ENCODE assay signal across 11 mouse cellular contexts in the genomic region with DNA sequence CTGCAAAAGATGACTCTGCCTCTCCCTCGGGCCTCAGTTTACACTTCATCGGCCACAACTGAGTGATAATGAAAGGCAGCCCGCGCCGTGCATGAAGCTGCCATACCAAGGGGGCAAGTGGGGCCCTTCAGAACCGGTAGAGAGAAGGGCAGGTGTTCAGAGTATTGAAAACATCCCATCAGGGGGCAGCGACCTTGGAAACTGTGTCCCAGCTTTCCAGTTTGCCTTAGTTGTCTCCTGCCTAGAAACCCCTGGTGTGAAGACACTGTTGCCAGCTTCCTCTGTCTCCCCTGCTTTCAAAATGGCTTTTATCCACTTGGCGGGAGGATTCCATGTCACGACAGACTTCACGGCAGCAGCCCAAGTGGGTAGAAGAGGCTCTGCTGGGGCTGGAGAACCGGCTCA. TPM values are rescaled to one million over a fixed set of nuclear protein-coding genes. Genes with fewer than 3 reads are reported as not detected.
DNase-seq lines count a peak whose midpoint lies in the region; ATAC-seq and TF ChIP-seq lines count a peak whose summit lies in the region.
"Had no signal": no experiment of that assay in that cellular context is flagged by ENCODE, and none has a peak within 500 bp of the region (broad histone marks: within the 10 kb centered on the region; RNA-seq: fewer than 3 reads in every experiment).

No protein-coding gene starts in this region.

- no peaks in the 10 kb centered on the region for H3K79me2 ChIP-seq in heart, adult 2 months (replicated peaks; ENCODE audit: control insufficient read depth, insufficient read depth, low read length)

- no peak for DNase-seq in heart, adult 2 months
- DNase-seq in ZHBTc4 (ENCODE audit: low read depth, low spot score): peak; percentile 35
- peak; percentile 84 for DNase-seq in midbrain, embryonic 11.5 days (ENCODE audit: low spot score, missing footprints)
- DNase-seq in ovary, adult 18-20 months (ENCODE audit: low spot score): no peak
- DNase-seq in MN1 (ENCODE audit: low spot score): no peak
- no peak for DNase-seq in layer of hippocampus, adult 18-20 months (ENCODE audit: low spot score in 2 of 2)
- DNase-seq: thymus, adult 18-20 months had no signal

- H3K4me1 ChIP-seq in heart, embryonic 15.5 days (replicated peaks): peaks cover 6% of the 10 kb centered on the region
- H3K4me1 ChIP-seq in heart, adult 2 months (ENCODE audit: control insufficient read depth, insufficient read depth, low read length): no peaks in the 10 kb centered on the region
- H3K4me1 ChIP-seq in forebrain, embryonic 13.5 days: peaks cover 6% of the 10 kb centered on the region
- H3K4me1 ChIP-seq in midbrain, embryonic 11.5 days (ENCODE audit: control insufficient read depth, insufficient read depth, low read length): no peaks in the 10 kb centered on the region

- peaks cover 27% of the 10 kb centered on the region for H3K27me3 ChIP-seq in heart, embryonic 15.5 days
- H3K27me3 ChIP-seq in heart, adult 2 months (ENCODE audit: control insufficient read depth, insufficient read depth, low read length): peaks cover 5% of the 10 kb centered on the region
- peaks cover 46% of the 10 kb centered on the region for H3K27me3 ChIP-seq in forebrain, embryonic 13.5 days
- no peaks in the 10 kb centered on the region for H3K27me3 ChIP-seq in midbrain, embryonic 11.5 days (ENCODE audit: control insufficient read depth, insufficient read depth, low read length)

- TF ChIP-seq POLR2A in heart, adult 2 months (IDR thresholded peaks at IDR 0.05; ENCODE audit: insufficient read depth, low read depth, low read length): no peak

- peak overlapping the region; percentile 62 for H3K4me2 ChIP-seq in heart, embryonic 15.5 days
- H3K4me2 ChIP-seq in forebrain, embryonic 13.5 days: peak overlapping the region; percentile 31
- H3K4me2 ChIP-seq in midbrain, embryonic 11.5 days: no peak overlapping the region

- H3K27ac ChIP-seq in heart, embryonic 15.5 days: no peak overlapping the region
- H3K27ac ChIP-seq in heart, adult 2 months: no peak overlapping the region
- no peak overlapping the region for H3K27ac ChIP-seq in forebrain, embryonic 13.5 days
- no peak overlapping the region for H3K27ac ChIP-seq in midbrain, embryonic 11.5 days (ENCODE audit: low read depth, low read length)

- 0 out of 2 replicates have a peak, but pooled peaks cover 9% of the 10 kb centered on the region for H3K9me3 ChIP-seq in heart, embryonic 15.5 days (replicated peaks)
- peaks cover 11% of the 10 kb centered on the region for H3K9me3 ChIP-seq in forebrain, embryonic 13.5 days (replicated peaks)
- peaks cover 4% of the 10 kb centered on the region; the same call in 1 of the 2 replicates for H3K9me3 ChIP-seq in midbrain, embryonic 11.5 days (ENCODE audit: control insufficient read depth, low read length)

- H3K9ac ChIP-seq in heart, embryonic 15.5 days: peak overlapping the region; percentile 7; the same call in 1 of the 2 replicates
- H3K9ac ChIP-seq in heart, adult 2 months (ENCODE audit: low read depth, low read length): no peak overlapping the region
- no peak overlapping the region for H3K9ac ChIP-seq in forebrain, embryonic 13.5 days
- no peak overlapping the region for H3K9ac ChIP-seq in midbrain, embryonic 11.5 days (ENCODE audit: low read length)

- 4% methylated on average over 11 of the region's 11 CpGs for WGBS in heart, embryonic 15.5 days
- 5% methylated on average over 11 of the region's 11 CpGs for WGBS in heart, adult 2 months
- 4% methylated on average over 11 of the region's 11 CpGs for WGBS in forebrain, embryonic 13.5 days
- 5% methylated on average over 11 of the region's 11 CpGs for WGBS in midbrain, embryonic 11.5 days

- no peak for ATAC-seq in heart, embryonic 15.5 days (replicated peaks; ENCODE audit: insufficient number of reproducible peaks, insufficient read depth, low FRiP score, low read depth)
- no peak for ATAC-seq in forebrain, embryonic 13.5 days
- ATAC-seq in midbrain, embryonic 11.5 days (ENCODE audit: low FRiP score): no peak
- ATAC-seq: CD4-positive, CD25-positive, alpha-beta regulatory T cell, adult 4 months had no signal

- no peak for TF ChIP-seq CTCF in heart, adult 2 months (IDR thresholded peaks at IDR 0.05)

- no peak for TF ChIP-seq EP300 in heart, adult 2 months (IDR thresholded peaks at IDR 0.05; ENCODE audit: insufficient read depth, low read depth, low read length)

- H3K36me3 ChIP-seq in heart, embryonic 15.5 days: no peaks in the 10 kb centered on the region
- H3K36me3 ChIP-seq in heart, adult 2 months (ENCODE audit: control insufficient read depth, insufficient read depth, low read length): no peaks in the 10 kb centered on the region
- H3K36me3 ChIP-seq in forebrain, embryonic 13.5 days (ENCODE audit: poor library complexity, severe bottlenecking): no peaks in the 10 kb centered on the region
- no peaks in the 10 kb centered on the region for H3K36me3 ChIP-seq in midbrain, embryonic 11.5 days (ENCODE audit: control insufficient read depth, insufficient read depth, low read length)

- intact Hi-C loops in heart, adult 2 months (cut with DNase I): no loop called here

- peak overlapping the region; percentile 29 for H3K4me3 ChIP-seq in heart, embryonic 15.5 days
- no peak overlapping the region for H3K4me3 ChIP-seq in heart, adult 2 months
- H3K4me3 ChIP-seq in forebrain, embryonic 13.5 days: 0 out of 2 replicates have a peak overlapping the region, but pooled peaks have one; percentile 6
- H3K4me3 ChIP-seq in midbrain, embryonic 11.5 days (ENCODE audit: low read depth, low read length): no peak overlapping the region

RNA-seq across cellular contexts. Expression of a gene that starts 31.2 kb away (rescaled TPM):
- 2.4 and 5.8 TPM in 2 replicates for polyA plus RNA-seq in heart, embryonic 15.5 days (2015; fragmentation: Nextera tagmentation; extraction: Ambion mirVana)
- under 1 TPM in 1 of 2 experiments, not detected in 1; 0.31 TPM for total RNA-seq in heart, adult 2 months (2021)
- 0.32 and 0.78 TPM in 2 replicates for polyA plus RNA-seq in heart, adult 2 months (2012; rRNA removed)
- polyA plus RNA-seq in forebrain, embryonic 13.5 days (2015; fragmentation: Nextera tagmentation; extraction: Ambion mirVana): 4.1 and 5.2 TPM in 2 replicates
- 3.8 and 4.1 TPM in 2 replicates for polyA plus RNA-seq in midbrain, embryonic 11.5 days (2014; fragmentation: Nextera tagmentation; extraction: Ambion mirVana)
- total RNA-seq in layer of hippocampus, adult 18-20 months (2021): 10 to 100 TPM; 77.8 to 77.9 TPM
- total RNA-seq: hematopoietic stem cell, adult 5-6 weeks had no signal
- polyA plus RNA-seq: CD4-positive, CD25-positive, alpha-beta regulatory T cell, adult 4 months had no signal

RNA-seq across cellular contexts. Expression of a gene that starts 53.6 kb away (rescaled TPM):
- polyA plus RNA-seq in heart, embryonic 15.5 days (2015; fragmentation: Nextera tagmentation; extraction: Ambion mirVana): 0.14 and 0.27 TPM in 2 replicates
- 1 to 10 TPM in 1 of 2 experiments, under 1 TPM in 1; 0.66 to 1.1 TPM for total RNA-seq in heart, adult 2 months (2021)
- 0.50 and 0.51 TPM in 2 replicates for polyA plus RNA-seq in heart, adult 2 months (2012; rRNA removed)
- polyA plus RNA-seq in forebrain, embryonic 13.5 days (2015; fragmentation: Nextera tagmentation; extraction: Ambion mirVana): 0.08 and 0.10 TPM in 2 replicates
- 0.03 and 0.11 TPM in 2 replicates for polyA plus RNA-seq in midbrain, embryonic 11.5 days (2014; fragmentation: Nextera tagmentation; extraction: Ambion mirVana)
- 1 to 10 TPM; 1.3 to 1.5 TPM for total RNA-seq in layer of hippocampus, adult 18-20 months (2021)
- total RNA-seq: hematopoietic stem cell, adult 5-6 weeks had no signal
- polyA plus RNA-seq: CD4-positive, CD25-positive, alpha-beta regulatory T cell, adult 4 months had no signal

Comparison
In these comparisons a context has a peak if more than half of its experiments do, and no peak if none do; other contexts are left out.
1. H3K4me3 ChIP-seq: peak in heart, embryonic 15.5 days (single experiment) and forebrain, embryonic 13.5 days (single experiment); none in heart, adult 2 months (single experiment) and midbrain, embryonic 11.5 days (single experiment).
2. DNase-seq: peak in ZHBTc4 (single experiment) and midbrain, embryonic 11.5 days (single experiment); none in heart, adult 2 months (0 of 2), ovary, adult 18-20 months (single experiment), MN1 (single experiment) and layer of hippocampus, adult 18-20 months (0 of 2).